Mouse (Mus musculus) liver, embryonic 16.5 days (tissue): ENCODE results near the gene Tapbp. TPM values are rescaled to one million over a fixed set of nuclear protein-coding genes. Genes with fewer than 3 reads are reported as not detected.

Source experiments
- ATAC-seq: fragments of 200-750 bp; cut with Nextera tagmentation; 2 replicates; pipeline ENCODE4 v1.8.0; 2017; ENCODE audit warnings: low read depth, mild to moderate bottlenecking, moderate number of reproducible peaks, moderate library complexity
- H3K27ac ChIP-seq: fragments of 300-500 bp; sonication (generic); 2 replicates; pipeline ENCODE4 v1.5.1; 2014; ENCODE audit warnings: mild to moderate bottlenecking, low read length
- H3K27me3 ChIP-seq: fragments of 300-500 bp; sonication (generic); 2 replicates; pipeline ENCODE4 v1.6.1; 2014; ENCODE audit warnings: low read depth, low read length, mixed read lengths; ENCODE audit not compliant: control insufficient read depth, insufficient read depth
- H3K36me3 ChIP-seq: fragments of 300-500 bp; sonication (generic); 2 replicates; pipeline ENCODE4 v1.6.1; 2014; ENCODE audit warnings: mild to moderate bottlenecking; ENCODE audit not compliant: control insufficient read depth, insufficient read depth
- H3K4me1 ChIP-seq: fragments of 300-500 bp; sonication (generic); 2 replicates; pipeline ENCODE4 v1.6.1; 2014; ENCODE audit warnings: low read depth, low read length, mixed read lengths; ENCODE audit not compliant: control insufficient read depth
- H3K4me2 ChIP-seq: fragments of 300-500 bp; sonication (generic); 2 replicates; pipeline ENCODE4 v1.6.1; 2014; ENCODE audit warnings: low read depth, low read length, mixed read lengths
- H3K4me3 ChIP-seq: fragments of 300-500 bp; sonication (generic); 2 replicates; pipeline ENCODE4 v1.5.1; 2014; ENCODE audit warnings: low read depth, mild to moderate bottlenecking, low read length
- H3K9ac ChIP-seq: fragments of 300-500 bp; sonication (generic); 2 replicates; pipeline ENCODE4 v1.6.1; 2014; ENCODE audit warnings: low read depth, low read length
- H3K9me3 ChIP-seq: fragments of 300-500 bp; sonication (generic); replicated peaks from 2 replicates; pipeline ENCODE4 v1.6.1; 2016; ENCODE audit warnings: low read length; ENCODE audit not compliant: control insufficient read depth
- WGBS: fragments of 180-500 bp; shearing (Covaris S2); extraction: QIAGEN DNeasy Blood & Tissue Kit; methylation state at CpG from one replicate; pipeline ENCODE4 v1.1.7; 2014; ENCODE audit not compliant: insufficient replicate concordance; 5-methylcytosine and 5-hydroxymethylcytosine counted together
- polyA plus RNA-seq: library from polyadenylated mRNA; unstranded; fragments of >200 nt; fragmentation: Nextera tagmentation; extraction: Ambion mirVana; gene quantifications from 2 replicates; pipeline ENCODE4 v1.2.1, GENCODE M21; 2015

Gene Tapbp
- polyA plus RNA-seq, 1 experiment from 2014 or later = 34.6 TPM

DNA sequence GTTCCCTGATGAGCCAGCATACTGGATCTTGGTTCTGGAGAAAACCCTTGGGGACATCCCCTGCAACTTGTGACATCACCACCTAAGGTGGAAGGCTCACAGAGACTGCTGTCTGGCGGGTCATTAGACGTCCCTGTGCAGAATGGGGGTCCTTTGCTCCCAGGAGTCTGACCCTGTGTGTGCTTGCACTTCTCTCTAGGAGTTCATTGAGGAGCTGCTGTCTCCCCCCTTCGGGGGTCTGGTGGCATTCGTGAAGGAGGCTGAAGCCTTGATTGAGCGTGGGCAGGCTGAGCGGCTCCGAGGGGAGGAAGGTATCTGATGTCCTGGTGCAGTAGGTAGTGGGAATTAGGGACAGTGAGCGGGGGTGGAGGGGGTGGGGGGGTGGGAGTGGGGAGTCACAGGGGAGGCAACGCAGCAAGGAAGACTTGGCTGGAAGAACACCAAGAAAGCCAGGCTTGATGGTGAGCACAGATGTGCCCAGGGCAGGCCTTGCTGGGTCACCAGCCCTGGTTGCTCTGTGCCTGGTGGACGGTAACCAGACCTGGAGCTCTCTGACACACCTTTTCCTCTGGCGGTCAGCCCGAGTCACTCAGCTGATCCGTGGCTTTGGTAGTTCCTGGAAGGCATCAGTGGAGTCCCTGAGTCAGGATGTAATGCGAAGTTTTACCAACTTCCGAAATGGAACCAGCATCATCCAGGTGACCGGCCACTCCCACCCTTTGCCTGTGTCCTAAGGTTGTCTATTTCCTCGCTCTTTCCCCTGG is 49.6 kb downstream of the Tapbp start:
- H3K4me2 ChIP-seq = no peak overlapping the region
- H3K36me3 ChIP-seq = peaks cover 10% of the 10 kb centered on the region; the same call in 1 of the 2 replicates
- 84% methylated on average over 17 of the region's 17 CpGs for WGBS
- H3K9me3 ChIP-seq = no peaks in the 10 kb centered on the region
- no peak for ATAC-seq
- no peak overlapping the region for H3K9ac ChIP-seq
- H3K27me3 ChIP-seq = no peaks in the 10 kb centered on the region
- no peak overlapping the region for H3K27ac ChIP-seq
- H3K4me3 ChIP-seq = no peak overlapping the region
- no peaks in the 10 kb centered on the region; the same call in 1 of the 2 replicates for H3K4me1 ChIP-seq

DNA sequence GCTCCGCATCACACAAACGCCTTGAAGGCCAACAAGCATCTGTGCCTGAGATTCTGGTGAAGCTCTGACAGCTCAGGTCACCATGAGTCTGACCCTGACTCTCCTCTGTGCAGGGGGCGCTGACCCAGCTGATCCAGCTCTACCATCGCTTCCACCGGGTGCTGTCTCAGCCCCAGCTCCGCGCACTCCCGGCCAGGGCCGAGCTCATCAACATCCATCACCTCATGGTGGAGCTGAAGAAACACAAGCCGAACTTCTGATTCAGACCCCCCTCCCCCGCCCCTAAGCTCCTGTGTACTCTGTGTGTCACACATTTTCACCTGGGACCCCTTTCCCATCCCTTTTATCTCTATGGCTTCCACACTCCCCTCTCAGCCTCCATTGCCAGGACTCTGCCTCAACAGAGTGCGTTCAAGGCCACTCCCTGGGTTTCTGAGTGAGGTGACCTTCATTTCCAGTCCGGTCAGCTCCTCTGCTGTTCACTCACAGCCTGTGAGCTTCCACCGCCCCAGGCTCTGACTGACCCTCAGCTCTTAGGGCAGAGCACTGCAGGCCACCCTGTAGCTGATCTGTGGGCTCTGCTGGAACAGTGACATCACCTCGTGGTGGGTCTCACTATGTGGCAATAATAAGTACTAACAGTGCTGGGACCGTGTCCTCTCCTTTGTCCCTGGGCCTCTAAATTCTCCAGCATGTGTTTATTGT is 50.3 kb downstream of the Tapbp start:
- no peak for ATAC-seq
- Histone ChIP-seq H3K9ac (no peak overlapping the region), H3K27me3 (no peaks in the 10 kb centered on the region), H3K4me1 (no peaks in the 10 kb centered on the region; the same call in 1 of the 2 replicates), H3K36me3 (peaks cover 10% of the 10 kb centered on the region; the same call in 1 of the 2 replicates), H3K4me3 (no peak overlapping the region), H3K4me2 (no peak overlapping the region), H3K9me3 (no peaks in the 10 kb centered on the region), H3K27ac (no peak overlapping the region)
- WGBS = 80% methylated on average over 16 of the region's 16 CpGs

DNA sequence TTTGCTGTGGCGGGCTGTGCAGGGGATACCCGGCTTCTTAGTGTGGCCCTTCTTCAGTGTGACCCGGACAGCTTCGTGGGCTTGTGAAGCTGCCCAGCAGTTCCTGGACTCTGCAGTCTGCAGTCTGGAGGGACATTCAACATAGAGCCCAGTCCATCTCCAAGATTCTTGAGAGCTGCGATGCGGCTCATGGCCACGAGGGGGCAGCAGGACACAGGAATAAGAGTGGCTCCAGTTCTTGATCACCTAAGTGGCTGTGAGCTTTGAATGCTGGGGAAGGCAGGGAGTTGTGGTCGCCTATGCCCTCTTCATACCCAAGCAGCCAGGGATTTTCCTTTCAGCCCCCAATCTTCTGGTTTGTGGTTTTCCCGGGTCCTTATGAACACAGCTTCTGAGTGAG is 52.8 kb downstream of the Tapbp start:
- H3K27me3 ChIP-seq = no peaks in the 10 kb centered on the region
- H3K4me3 ChIP-seq = no peak overlapping the region
- no peak overlapping the region for H3K9ac ChIP-seq
- H3K4me2 ChIP-seq = no peak overlapping the region
- H3K27ac ChIP-seq = no peak overlapping the region
- WGBS = under 1% methylated on average over 9 of the region's 9 CpGs
- ATAC-seq = peak; percentile 67
- peaks cover 7% of the 10 kb centered on the region; the same call in 1 of the 2 replicates for H3K36me3 ChIP-seq
- no peaks in the 10 kb centered on the region for H3K9me3 ChIP-seq
- H3K4me1 ChIP-seq = no peaks in the 10 kb centered on the region; the same call in 1 of the 2 replicates

DNA sequence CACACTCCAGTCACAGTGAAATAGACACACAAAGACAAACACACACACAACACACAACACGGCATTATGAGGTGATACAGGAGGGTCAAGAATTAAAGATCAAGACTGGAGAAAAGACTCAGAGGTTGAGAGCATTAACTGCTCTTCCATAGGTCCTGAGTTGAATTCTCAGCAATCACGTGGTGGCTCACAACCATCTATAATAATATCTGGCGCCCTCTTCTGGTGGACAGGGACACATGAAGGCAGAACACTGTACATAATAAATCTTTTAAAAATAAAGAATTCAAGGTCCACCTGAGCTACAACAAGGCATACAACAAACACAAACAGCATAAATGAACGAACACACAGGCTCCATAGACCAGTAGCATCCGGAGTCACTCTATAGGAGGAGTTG is 53.2 kb downstream of the Tapbp start:
- peaks cover 6% of the 10 kb centered on the region; the same call in 1 of the 2 replicates for H3K36me3 ChIP-seq
- H3K4me3 ChIP-seq = no peak overlapping the region
- H3K4me2 ChIP-seq = no peak overlapping the region
- no peak overlapping the region for H3K27ac ChIP-seq
- H3K9ac ChIP-seq = no peak overlapping the region
- 29% methylated on average over 5 of the region's 5 CpGs for WGBS
- no peaks in the 10 kb centered on the region for H3K9me3 ChIP-seq
- ATAC-seq = peak; percentile 42; the same call in 1 of the 2 replicates
- H3K4me1 ChIP-seq = no peaks in the 10 kb centered on the region; the same call in 1 of the 2 replicates
- no peaks in the 10 kb centered on the region for H3K27me3 ChIP-seq

DNA sequence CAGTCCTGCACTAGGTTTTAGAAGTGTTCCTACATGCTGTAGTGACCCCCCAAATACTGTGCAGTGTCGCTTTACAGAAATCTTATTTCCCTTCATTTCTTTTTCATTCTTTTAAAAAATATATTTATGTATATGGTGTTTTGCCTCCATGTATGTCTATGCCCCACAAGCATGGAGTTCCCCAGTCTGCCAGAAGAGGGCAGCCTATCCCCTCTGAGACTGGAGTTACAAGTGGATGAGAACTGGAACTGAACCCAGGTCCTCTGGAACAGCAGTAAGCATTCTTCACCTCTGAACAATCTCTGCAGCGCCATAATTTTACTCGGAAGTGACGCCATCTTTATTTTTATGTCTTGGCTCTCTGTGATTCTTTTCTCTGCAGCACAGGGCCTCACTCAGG is 53.7 kb downstream of the Tapbp start:
- H3K9ac ChIP-seq = no peak overlapping the region
- no peaks in the 10 kb centered on the region for H3K9me3 ChIP-seq
- no peak overlapping the region for H3K4me2 ChIP-seq
- WGBS = 69% methylated on average over 4 of the region's 4 CpGs
- no peak for ATAC-seq
- peaks cover 4% of the 10 kb centered on the region; the same call in 1 of the 2 replicates for H3K36me3 ChIP-seq
- no peak overlapping the region for H3K4me3 ChIP-seq
- H3K4me1 ChIP-seq = no peaks in the 10 kb centered on the region; the same call in 1 of the 2 replicates
- H3K27me3 ChIP-seq = no peaks in the 10 kb centered on the region
- H3K27ac ChIP-seq = no peak overlapping the region

DNA sequence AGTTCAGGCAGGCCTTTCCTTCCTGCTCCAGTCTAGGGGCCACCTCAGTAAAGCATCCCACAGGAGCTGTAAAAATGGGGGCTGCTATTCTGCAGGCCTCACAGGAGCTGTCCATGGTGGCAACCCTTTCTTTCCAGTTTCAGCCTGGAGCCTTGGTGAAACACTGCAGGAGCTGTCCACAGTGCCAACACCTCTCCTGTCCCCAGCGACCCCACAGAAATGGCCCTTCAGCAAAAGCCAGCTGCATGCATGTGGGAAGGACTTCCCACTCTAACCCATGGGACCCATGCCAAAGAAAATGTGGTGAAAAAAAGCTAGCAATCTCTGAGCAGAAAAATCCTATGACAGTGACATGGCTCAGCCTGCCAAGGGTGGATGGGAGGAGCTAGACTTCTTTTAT is 57.0 kb downstream of the Tapbp start:
- WGBS = 0% methylated on average over 1 of the region's 1 CpGs
- ATAC-seq = no peak

DNA sequence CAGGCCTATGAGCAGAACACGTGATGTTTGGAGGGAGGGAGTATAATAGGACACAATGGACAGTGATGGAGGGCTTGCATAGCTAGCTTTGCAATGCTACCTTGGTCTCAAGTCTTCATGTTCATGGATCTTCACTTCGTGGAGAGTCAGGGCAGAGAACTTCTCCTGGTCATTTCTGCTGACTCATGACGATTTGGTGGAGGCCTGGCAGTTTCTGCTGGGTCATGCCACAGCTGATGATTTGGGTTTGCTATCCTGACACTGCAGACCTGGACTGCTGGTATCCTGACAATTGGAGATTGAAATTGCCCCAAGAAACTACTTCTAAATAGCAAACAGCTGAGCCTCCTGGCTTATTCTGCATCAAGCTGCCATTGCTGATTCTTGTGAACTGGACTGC is 57.9 kb downstream of the Tapbp start:
- peaks cover 11% of the 10 kb centered on the region for H3K27me3 ChIP-seq
- ATAC-seq = no peak
- H3K4me1 ChIP-seq = peaks cover 4% of the 10 kb centered on the region
- H3K27ac ChIP-seq = no peak overlapping the region
- no peak overlapping the region for H3K4me2 ChIP-seq
- H3K36me3 ChIP-seq = no peaks in the 10 kb centered on the region
- no peak overlapping the region for H3K9ac ChIP-seq
- no peaks in the 10 kb centered on the region for H3K9me3 ChIP-seq
- no peak overlapping the region for H3K4me3 ChIP-seq
- 36% methylated on average over 3 of the region's 3 CpGs for WGBS

More for the DNA sequence above, 57.0 kb downstream of the Tapbp start:
- Histone ChIP-seq H3K4me3 (no peak overlapping the region), H3K9ac (no peak overlapping the region), H3K4me2 (no peak overlapping the region), H3K27ac (no peak overlapping the region), H3K4me1 (no peaks in the 10 kb centered on the region; the same call in none of the 2 replicates), H3K9me3 (no peaks in the 10 kb centered on the region), H3K36me3 (no peaks in the 10 kb centered on the region), H3K27me3 (peaks cover 2% of the 10 kb centered on the region)

DNA sequence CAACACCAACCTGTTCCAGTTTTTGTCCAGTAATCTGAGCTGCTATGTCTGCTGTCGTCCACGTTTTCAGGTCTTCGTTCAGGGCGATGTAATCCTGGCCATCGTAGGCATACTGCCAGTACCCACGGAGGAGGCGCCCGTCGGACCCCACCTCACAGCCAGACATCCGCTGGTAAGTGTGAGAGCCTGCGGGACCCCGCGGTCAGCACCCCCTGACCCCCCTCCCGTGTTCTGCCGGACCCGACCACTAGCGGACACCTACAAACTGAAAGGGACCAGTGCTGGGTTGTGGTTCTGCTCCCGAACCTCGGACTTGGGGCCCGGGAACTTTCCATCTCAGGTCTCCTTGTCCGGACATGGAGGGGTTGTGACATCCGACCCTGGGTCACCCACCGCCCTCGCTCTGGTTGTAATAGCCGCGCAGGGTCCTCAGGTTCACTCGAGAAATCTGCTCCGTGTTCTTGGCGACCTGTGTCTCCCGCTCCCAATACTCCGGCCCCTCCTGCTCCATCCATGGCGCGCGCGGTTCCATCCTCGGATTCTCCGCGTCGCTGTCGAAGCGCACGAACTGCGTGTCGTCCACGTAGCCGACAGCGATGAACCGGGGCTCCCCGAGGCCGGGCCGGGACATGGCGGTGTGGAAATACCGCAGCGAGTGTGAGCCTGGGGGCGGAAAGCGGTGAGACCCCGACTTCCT is 62.3 kb downstream of the Tapbp start:
- Histone ChIP-seq H3K4me2 (peak overlapping the region; percentile 76), H3K27me3 (peaks cover 15% of the 10 kb centered on the region), H3K27ac (peak overlapping the region; percentile 52; the same call in 1 of the 2 replicates), H3K4me1 (peaks cover 26% of the 10 kb centered on the region), H3K9me3 (no peaks in the 10 kb centered on the region), H3K4me3 (peak overlapping the region; percentile 63), H3K36me3 (no peaks in the 10 kb centered on the region), H3K9ac (peak overlapping the region; percentile 36)
- 2% methylated on average over 57 of the region's 57 CpGs for WGBS
- no peak for ATAC-seq
